Mouse (Mus musculus): Measurements from ENCODE around the gene Aktip.

The Aktip gene

DNA sequence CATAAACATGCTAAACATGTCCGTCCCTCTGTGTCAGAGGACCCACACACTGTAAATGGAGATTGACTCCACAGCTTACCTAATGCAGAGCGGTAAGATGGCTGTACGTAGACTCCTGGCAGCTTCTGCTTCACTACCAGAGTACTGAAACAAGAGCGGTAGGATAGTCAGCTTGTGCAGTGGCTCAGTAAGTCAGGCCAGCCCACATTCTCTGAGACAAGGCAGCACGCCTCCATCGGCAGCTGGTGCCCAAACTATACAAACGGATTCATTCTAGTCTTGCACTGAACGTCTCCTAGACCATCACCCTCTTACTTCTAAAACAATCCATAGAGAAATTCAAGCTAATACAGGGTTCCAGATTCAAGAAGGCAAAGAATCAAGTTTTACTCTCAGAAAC lies 73.0 kb downstream of the Aktip start:
- DNase-seq (ENCODE audit: low spot score): no peak

DNA sequence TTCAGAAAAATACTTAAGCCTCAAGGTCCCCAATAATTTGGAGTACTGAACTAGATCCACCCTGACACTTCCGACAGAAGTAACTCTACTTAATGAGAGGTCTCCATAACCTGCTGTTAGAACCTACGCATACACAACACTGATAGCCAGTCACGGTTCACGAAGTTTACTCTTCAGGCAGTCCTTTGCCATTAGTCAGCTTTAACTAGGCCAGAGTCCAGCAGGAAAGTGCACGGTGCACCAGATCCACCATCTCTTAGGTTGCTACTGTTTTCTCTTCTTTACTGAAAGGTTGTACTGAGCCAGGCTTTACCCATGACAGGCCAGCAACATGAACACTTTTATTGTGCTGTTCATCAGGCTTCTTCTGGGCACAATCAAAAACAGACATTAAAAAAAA lies 75.5 kb downstream of the Aktip start:
- DNase-seq (ENCODE audit: low spot score): no peak

DNA sequence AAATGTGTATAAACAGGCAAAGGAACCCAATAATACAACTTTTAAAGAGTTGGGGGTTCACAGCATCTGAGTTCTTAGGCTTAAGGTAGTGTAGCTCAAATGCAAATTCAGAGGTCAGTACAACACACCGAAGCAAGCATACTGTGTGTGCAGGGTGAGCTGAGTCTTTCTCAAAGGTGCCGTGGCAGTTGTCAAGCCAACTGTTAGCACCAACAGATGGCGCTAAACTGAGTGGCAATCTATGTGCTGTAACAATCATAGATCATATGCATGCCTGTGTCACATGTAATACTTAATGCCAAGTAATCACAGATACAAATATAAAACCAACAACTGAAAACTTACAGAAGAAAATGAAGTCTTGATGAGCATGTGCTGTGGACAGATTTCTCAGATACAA lies 81.6 kb downstream of the Aktip start:
- DNase-seq (ENCODE audit: low spot score): no peak

- no peak for DNase-seq (ENCODE audit: low spot score)
These were observed 82.2 kb downstream of the Aktip start for GRCm38 (mm10) chr8:91117537-91117936.

DNA sequence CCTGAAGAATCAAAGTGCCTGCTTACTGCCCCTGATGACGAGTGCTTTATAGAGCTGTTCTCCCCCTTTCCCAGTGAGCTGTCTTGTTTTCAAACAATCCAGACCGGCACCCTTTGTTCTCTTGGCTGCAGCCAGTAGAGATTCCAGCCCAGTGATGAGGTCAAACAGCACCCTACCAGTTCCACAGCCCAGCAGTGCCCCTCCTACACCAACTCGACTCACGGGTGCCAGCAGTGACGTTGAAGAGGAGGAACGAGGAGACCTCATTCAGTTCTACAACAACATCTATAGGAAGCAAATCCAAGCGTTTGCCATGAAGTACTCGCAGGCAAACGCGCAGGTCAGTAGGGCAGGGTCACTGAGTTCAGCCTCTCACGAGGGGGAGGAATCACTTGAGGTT lies 84.9 kb downstream of the Aktip start:
- DNase-seq (ENCODE audit: low spot score): no peak

- DNase-seq (ENCODE audit: low spot score): no peak
These were observed 85.3 kb downstream of the Aktip start for GRCm38 (mm10) chr8:91114428-91114827.

DNA sequence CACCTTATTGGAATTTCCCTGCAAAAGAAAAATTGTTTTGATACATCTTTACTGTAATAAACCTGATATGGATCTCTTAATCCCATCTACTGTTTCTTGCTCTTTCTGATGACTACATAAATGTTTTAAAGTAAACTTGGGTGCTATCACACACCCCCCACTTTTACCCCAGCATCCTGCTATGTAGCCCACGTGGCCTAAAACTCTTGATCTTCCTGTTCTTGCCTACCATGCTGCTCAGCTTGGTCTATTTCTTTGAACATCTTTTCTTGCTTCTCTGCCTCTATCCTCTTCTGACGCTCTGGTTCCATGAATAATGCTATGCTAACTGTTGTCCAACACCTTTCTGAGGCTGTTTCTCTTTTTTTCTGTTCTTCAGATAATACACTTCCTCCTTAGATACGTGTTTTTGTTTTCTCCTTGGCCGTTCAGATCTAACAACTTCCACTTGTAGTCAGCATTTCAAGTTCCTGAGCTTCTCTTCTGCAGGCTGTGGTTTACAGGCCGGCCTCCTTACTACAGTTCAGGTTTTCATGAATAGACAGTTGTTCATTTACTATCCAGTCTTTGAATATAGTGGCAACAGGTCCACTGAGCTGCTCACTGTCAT lies 87.8 kb downstream of the Aktip start:
- no peak for DNase-seq (ENCODE audit: low spot score)

- no peak for DNase-seq (ENCODE audit: low spot score)
These were observed 93.5 kb downstream of the Aktip start for GRCm38 (mm10) chr8:91106271-91106670.

- no peak for DNase-seq (ENCODE audit: low spot score)
These were observed 101.7 kb downstream of the Aktip start for GRCm38 (mm10) chr8:91098106-91098505.

DNA sequence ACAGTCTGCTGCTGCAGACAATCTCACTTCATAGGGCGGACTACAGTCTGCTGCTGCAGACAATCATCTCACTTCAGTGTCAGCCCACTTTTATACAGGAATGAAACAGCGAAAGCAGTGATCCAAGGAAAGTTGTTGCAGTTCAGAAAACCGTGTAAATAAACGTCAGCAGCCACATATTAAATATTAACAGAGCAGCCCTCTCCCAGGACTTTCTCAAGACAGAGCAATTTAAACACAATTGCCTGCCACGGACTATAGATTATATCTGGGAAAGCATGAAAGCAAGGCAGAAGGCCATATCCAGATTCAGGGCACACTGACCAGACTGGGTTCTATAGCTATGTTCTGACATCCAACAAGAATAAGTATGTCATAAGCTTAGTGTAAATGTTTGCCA lies 105.6 kb downstream of the Aktip start:
- no peak for DNase-seq (ENCODE audit: low spot score)

DNA sequence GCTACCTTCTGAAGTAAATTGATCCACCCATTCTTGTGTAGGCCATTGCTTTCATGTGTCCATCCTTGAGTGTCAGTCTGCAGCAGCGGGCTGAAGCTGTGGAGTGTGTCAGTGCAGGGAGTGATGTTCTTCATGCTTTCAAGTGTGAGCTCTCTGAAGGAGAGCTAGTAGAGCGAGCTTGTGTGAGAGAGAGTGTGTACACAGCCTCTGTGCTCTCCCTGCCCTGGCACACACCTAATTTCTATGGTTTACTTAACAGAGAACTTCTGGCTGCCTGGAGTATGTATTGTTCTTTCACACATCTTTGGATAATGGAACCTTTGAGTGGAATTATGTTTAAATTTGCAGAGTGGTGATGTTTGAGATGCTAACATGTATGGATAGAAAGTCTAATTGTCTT lies 110.2 kb downstream of the Aktip start:
- DNase-seq (ENCODE audit: low spot score): no peak

GRCm38 (mm10) chr8:91088452-91088851 lies 111.3 kb downstream of the Aktip start:
- no peak for DNase-seq (ENCODE audit: low spot score)

- no peak for DNase-seq (ENCODE audit: low spot score)
These were observed 117.3 kb downstream of the Aktip start for GRCm38 (mm10) chr8:91082428-91082827.

- DNase-seq (ENCODE audit: low spot score): no peak
These were observed 117.9 kb downstream of the Aktip start for GRCm38 (mm10) chr8:91081911-91082310.

DNA sequence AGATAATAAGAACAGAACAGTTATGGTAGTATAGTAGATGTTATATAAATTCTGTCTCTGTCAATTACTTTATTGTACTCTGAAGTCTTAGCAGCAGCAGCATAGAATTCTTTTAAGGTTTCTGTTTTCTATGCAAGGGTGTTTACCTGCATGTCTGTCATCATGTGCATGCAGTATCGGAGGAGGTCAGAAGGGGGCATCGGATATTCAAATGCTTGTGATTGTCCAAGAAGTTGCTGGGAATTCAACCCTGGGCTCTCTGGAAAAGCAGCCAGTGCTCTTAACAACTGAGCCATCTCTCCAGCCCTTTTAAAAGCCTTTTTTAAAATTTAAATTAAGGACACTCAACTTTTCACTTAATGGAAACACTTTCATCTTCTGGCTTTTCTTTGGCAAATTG lies 120.1 kb downstream of the Aktip start:
- DNase-seq (ENCODE audit: low spot score): no peak

- DNase-seq (ENCODE audit: low spot score): no peak
These were observed 122.5 kb downstream of the Aktip start for GRCm38 (mm10) chr8:91077077-91077867.

DNA sequence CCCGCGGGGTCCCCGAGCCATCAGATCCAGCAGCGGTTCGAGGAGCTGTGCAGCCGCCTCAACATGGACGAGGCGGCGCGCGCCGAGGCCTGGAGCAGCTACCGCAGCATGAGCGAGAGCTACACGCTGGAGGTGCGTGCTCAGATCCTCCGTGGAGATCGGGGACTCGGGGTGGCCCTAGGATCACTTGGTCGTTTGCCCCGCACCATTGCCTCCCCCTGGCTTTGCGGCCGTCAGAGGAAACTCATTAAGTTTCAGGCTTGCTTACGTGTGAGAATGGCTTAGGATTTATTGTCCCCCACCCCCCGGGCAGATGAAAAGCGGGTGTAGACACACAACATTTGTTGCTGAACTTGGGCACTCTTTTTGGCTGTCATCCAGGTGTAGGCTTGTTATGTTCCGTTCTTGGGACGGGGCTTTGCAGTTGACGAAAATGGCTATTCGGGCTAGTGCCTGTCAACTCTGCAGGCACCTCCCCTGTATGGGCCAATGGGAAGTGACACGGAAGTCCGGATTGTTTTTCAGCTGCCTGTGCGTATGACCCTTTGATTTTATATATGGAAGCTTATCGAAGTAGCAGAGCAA lies 129.4 kb downstream of the Aktip start:
- peak; percentile 52 for DNase-seq (ENCODE audit: low spot score)

- peak; percentile 92 for DNase-seq (ENCODE audit: low spot score)
These were observed 129.9 kb downstream of the Aktip start, which contains the start of gene Rbl2 for GRCm38 (mm10) chr8:91069834-91070233. Gene Rbl2 (plus strand): TSS chr8:91070057.

DNA sequence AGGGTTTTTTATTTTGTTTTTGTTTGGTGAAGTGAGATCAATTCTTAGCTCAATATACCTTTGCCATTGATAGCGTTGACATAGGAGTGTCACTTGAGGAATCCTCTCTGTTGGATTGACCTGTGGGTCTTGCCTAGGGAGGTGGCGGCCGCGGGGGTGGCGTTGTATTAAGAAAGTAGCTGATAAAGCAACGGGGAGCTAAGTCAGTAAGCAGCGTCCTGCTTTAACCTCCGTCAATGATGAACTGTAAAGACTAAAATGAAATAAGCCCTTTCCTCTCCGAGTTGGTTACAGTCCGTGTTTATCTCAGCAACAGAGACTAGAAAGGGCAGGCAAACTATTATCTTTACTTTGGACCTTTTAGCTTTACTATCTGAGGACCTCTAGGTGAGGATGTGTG lies 130.4 kb downstream of the Aktip start:
- no peak for DNase-seq (ENCODE audit: low spot score)

- DNase-seq (ENCODE audit: low spot score): no peak
These were observed 134.6 kb downstream of the Aktip start for GRCm38 (mm10) chr8:91065179-91065578.
